Mouse (Mus musculus): ENCODE measurements around the gene Gse1. TPM values are rescaled to one million over a fixed set of nuclear protein-coding genes. Genes with fewer than 3 reads are reported as not detected.

The Gse1 gene
- total RNA-seq, 1 experiment from 2014 or later, result 48.8 TPM

- DNase-seq, result no peak
Observed at GRCm38 (mm10) chr8:120619235-120620180, 391.3 kb downstream of the Gse1 start.

- DNase-seq, result no peak
Observed at GRCm38 (mm10) chr8:120620441-120620840, 392.2 kb downstream of the Gse1 start.

GRCm38 (mm10) chr8:120622161-120622560, 393.9 kb downstream of the Gse1 start:
- DNase-seq, result no peak

- no peak for DNase-seq
Observed at GRCm38 (mm10) chr8:120623608-120624007, 395.4 kb downstream of the Gse1 start.

GRCm38 (mm10) chr8:120626461-120626860, 398.2 kb downstream of the Gse1 start:
- DNase-seq, result no peak

- DNase-seq, result no peak
Observed at GRCm38 (mm10) chr8:120627298-120627697, 399.0 kb downstream of the Gse1 start.

GRCm38 (mm10) chr8:120630031-120630430, 401.8 kb downstream of the Gse1 start:
- no peak for DNase-seq

GRCm38 (mm10) chr8:120630848-120631247, 402.6 kb downstream of the Gse1 start:
- no peak for DNase-seq

Small RNAs within 50 kb of the gene (microRNA-seq; reads per million reads assigned to microRNA genes)
- gene Gm22715 (0 reads per million in 2 experiments), gene Mir7687 (0.71 to 1.0 reads per million in 2 experiments)

Other genes with a start within 250 kb of the Gse1 start
- gene Crispld2, start 236.0 kb upstream of the Gse1 start, total RNA-seq (2021), result 5.1 and 6.9 TPM in 2 replicates
- 58.5 and 60.1 TPM in 2 replicates for gene Zdhhc7, start 127.0 kb upstream of the Gse1 start, total RNA-seq (2021)
- 111 and 165 TPM in 2 replicates for gene 6430548M08Rik, start 114.3 kb upstream of the Gse1 start, total RNA-seq (2021)
- gene Fam92b, start 51.0 kb upstream of the Gse1 start, total RNA-seq (2021), result 1.6 TPM in 1 of 2 replicates, not detected in the other